Mouse (Mus musculus) bone marrow, adult 2 months (tissue): ENCODE data around the gene Olfr243.
"Not testable (repeated sequence)": the region's sequence is repeated elsewhere in the genome, so short reads cannot be mapped to it uniquely, and the experiment has no call there.

ENCODE experiments used
- CTCF ChIP-seq: fragments of 200-500 bp; IDR thresholded peaks from 2 replicates; pipeline ENCODE4 v1.5.1; 2011; ENCODE audit warnings: low read length, control low read depth; ENCODE audit not compliant: control insufficient read depth, insufficient read depth
- POLR2A ChIP-seq: fragments of 200-500 bp; IDR thresholded peaks from 2 replicates; pipeline ENCODE4 v1.6.1; 2011; ENCODE audit warnings: low read depth, mild to moderate bottlenecking, control low read depth, low read length, borderline replicate concordance; ENCODE audit not compliant: control insufficient read depth

DNA sequence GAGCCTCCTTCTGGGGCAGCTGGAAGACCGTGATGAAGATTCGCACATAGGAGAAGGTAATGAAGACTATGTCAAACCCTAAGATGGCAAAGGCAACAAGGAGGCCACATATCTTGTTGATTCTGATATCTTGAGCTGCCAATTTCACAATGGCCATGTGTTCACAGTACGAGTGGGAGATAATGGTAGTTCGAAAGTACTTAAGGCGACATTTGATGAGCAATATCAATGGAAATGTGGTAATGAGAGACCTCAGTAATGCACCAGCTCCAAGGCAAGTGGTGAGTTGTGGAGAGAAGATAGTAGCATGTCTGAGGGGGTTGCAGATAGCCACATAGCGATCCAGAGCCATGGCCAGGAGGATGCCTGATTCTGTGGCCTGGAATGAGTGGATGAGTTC, 53.2 kb downstream of the Olfr243 start:
- not testable (repeated sequence) for TF ChIP-seq CTCF, POLR2A
